Mouse (Mus musculus): ENCODE data around the gene Arid1b. TPM values are rescaled to one million over a fixed set of nuclear protein-coding genes. Genes with fewer than 3 reads are reported as not detected.
"Not testable (repeated sequence)": the region's sequence is repeated elsewhere in the genome, so short reads cannot be mapped to it uniquely, and the experiment has no call there.

Arid1b gene
- total and polyA plus RNA-seq, 3 experiments = 11.6 to 49.1 (median 32.4) TPM

- no peaks in the 10 kb centered on the region for H3K27me3 ChIP-seq (ENCODE audit: insufficient read depth, low read length)
- no peak overlapping the region for H3K4me3 ChIP-seq (ENCODE audit: low read depth, low read length)
- no peak for ATAC-seq (ENCODE audit: extremely low read depth, insufficient number of reproducible peaks, low FRiP score, poor library complexity, severe bottlenecking)
- H3K4me1 ChIP-seq (ENCODE audit: insufficient read depth, low read depth, low read length) = peaks cover 29% of the 10 kb centered on the region
- TF ChIP-seq GATA1 (IDR thresholded peaks at IDR 0.05; ENCODE audit: borderline replicate concordance, low read length) (no peak), TAL1 (conservative IDR thresholded peaks at IDR 0.05; ENCODE audit: low read depth, low read length) (no peak), GATA2 (IDR thresholded peaks at IDR 0.05; ENCODE audit: borderline replicate concordance, low read depth, low read length) (no peak), CTCF (IDR thresholded peaks at IDR 0.05; ENCODE audit: low read depth, low read length) (no peak), POLR2AphosphoS5 (IDR thresholded peaks at IDR 0.05; ENCODE audit: insufficient replicate concordance, low read depth, low read length) (no peak)
- DNase-seq (ENCODE audit: low spot score) = no peak
- H3K9me3 ChIP-seq (replicated peaks) = no peaks in the 10 kb centered on the region
- peaks cover 66% of the 10 kb centered on the region for H3K36me3 ChIP-seq (replicated peaks)
These were observed 113.4 kb downstream of the Arid1b start for GRCm38 (mm10) chr17:5107501-5107900.

- H3K27me3 ChIP-seq (ENCODE audit: insufficient read depth, low read length) = no peaks in the 10 kb centered on the region
- peaks cover 29% of the 10 kb centered on the region for H3K4me1 ChIP-seq (ENCODE audit: insufficient read depth, low read depth, low read length)
- TF ChIP-seq GATA1 (IDR thresholded peaks at IDR 0.05; ENCODE audit: borderline replicate concordance, low read length) (no peak), TAL1 (conservative IDR thresholded peaks at IDR 0.05; ENCODE audit: low read depth, low read length) (no peak), CTCF (IDR thresholded peaks at IDR 0.05; ENCODE audit: low read depth, low read length) (no peak), POLR2AphosphoS5 (IDR thresholded peaks at IDR 0.05; ENCODE audit: insufficient replicate concordance, low read depth, low read length) (no peak), GATA2 (IDR thresholded peaks at IDR 0.05; ENCODE audit: borderline replicate concordance, low read depth, low read length) (no peak)
- ATAC-seq (ENCODE audit: extremely low read depth, insufficient number of reproducible peaks, low FRiP score, poor library complexity, severe bottlenecking) (no peak), DNase-seq (ENCODE audit: low spot score) (no peak)
- H3K9me3 ChIP-seq (replicated peaks) = no peaks in the 10 kb centered on the region
- H3K36me3 ChIP-seq (replicated peaks) = peaks cover 68% of the 10 kb centered on the region
- no peak overlapping the region for H3K4me3 ChIP-seq (ENCODE audit: low read depth, low read length)
These were observed 113.9 kb downstream of the Arid1b start for GRCm38 (mm10) chr17:5108022-5108421.

- no peak for DNase-seq (ENCODE audit: low spot score)
- peaks cover 71% of the 10 kb centered on the region for H3K36me3 ChIP-seq (replicated peaks)
- ATAC-seq (ENCODE audit: extremely low read depth, insufficient number of reproducible peaks, low FRiP score, poor library complexity, severe bottlenecking) = peak; percentile 15; the same call in 1 of the 2 replicates
- H3K4me1 ChIP-seq (ENCODE audit: insufficient read depth, low read depth, low read length) = peaks cover 29% of the 10 kb centered on the region
- H3K4me3 ChIP-seq (ENCODE audit: low read depth, low read length) = no peak overlapping the region
- H3K27me3 ChIP-seq (ENCODE audit: insufficient read depth, low read length) = no peaks in the 10 kb centered on the region
- no peaks in the 10 kb centered on the region for H3K9me3 ChIP-seq (replicated peaks)
- TF ChIP-seq GATA2 (IDR thresholded peaks at IDR 0.05; ENCODE audit: borderline replicate concordance, low read depth, low read length) (no peak), POLR2AphosphoS5 (IDR thresholded peaks at IDR 0.05; ENCODE audit: insufficient replicate concordance, low read depth, low read length) (no peak), CTCF (IDR thresholded peaks at IDR 0.05; ENCODE audit: low read depth, low read length) (no peak), GATA1 (IDR thresholded peaks at IDR 0.05; ENCODE audit: borderline replicate concordance, low read length) (no peak), TAL1 (conservative IDR thresholded peaks at IDR 0.05; ENCODE audit: low read depth, low read length) (no peak)
These were observed 114.5 kb downstream of the Arid1b start for GRCm38 (mm10) chr17:5108546-5109142.

GRCm38 (mm10) chr17:5109343-5109742, 115.2 kb downstream of the Arid1b start:
- DNase-seq (ENCODE audit: low spot score) (no peak), ATAC-seq (ENCODE audit: extremely low read depth, insufficient number of reproducible peaks, low FRiP score, poor library complexity, severe bottlenecking) (no peak)
- Histone ChIP-seq H3K9me3 (replicated peaks) (no peaks in the 10 kb centered on the region), H3K4me1 (ENCODE audit: insufficient read depth, low read depth, low read length) (peaks cover 29% of the 10 kb centered on the region), H3K36me3 (replicated peaks) (peaks cover 67% of the 10 kb centered on the region), H3K4me3 (ENCODE audit: low read depth, low read length) (no peak overlapping the region), H3K27me3 (ENCODE audit: insufficient read depth, low read length) (no peaks in the 10 kb centered on the region)
- no peak for TF ChIP-seq CTCF (IDR thresholded peaks at IDR 0.05; ENCODE audit: low read depth, low read length)
- TF ChIP-seq GATA1 (IDR thresholded peaks at IDR 0.05; ENCODE audit: borderline replicate concordance, low read length) = no peak
- TF ChIP-seq TAL1 (conservative IDR thresholded peaks at IDR 0.05; ENCODE audit: low read depth, low read length) = no peak
- no peak for TF ChIP-seq GATA2 (IDR thresholded peaks at IDR 0.05; ENCODE audit: borderline replicate concordance, low read depth, low read length)
- TF ChIP-seq POLR2AphosphoS5 (IDR thresholded peaks at IDR 0.05; ENCODE audit: insufficient replicate concordance, low read depth, low read length) = no peak

GRCm38 (mm10) chr17:5110159-5110558, 116.0 kb downstream of the Arid1b start:
- no peaks in the 10 kb centered on the region for H3K9me3 ChIP-seq (replicated peaks)
- H3K36me3 ChIP-seq (replicated peaks) = peaks cover 61% of the 10 kb centered on the region
- H3K4me1 ChIP-seq (ENCODE audit: insufficient read depth, low read depth, low read length) = peaks cover 29% of the 10 kb centered on the region
- H3K4me3 ChIP-seq (ENCODE audit: low read depth, low read length) = no peak overlapping the region
- no peak for DNase-seq (ENCODE audit: low spot score)
- no peak for TF ChIP-seq POLR2AphosphoS5 (IDR thresholded peaks at IDR 0.05; ENCODE audit: insufficient replicate concordance, low read depth, low read length)
- TF ChIP-seq TAL1 (conservative IDR thresholded peaks at IDR 0.05; ENCODE audit: low read depth, low read length) = no peak
- no peak for TF ChIP-seq CTCF (IDR thresholded peaks at IDR 0.05; ENCODE audit: low read depth, low read length)
- TF ChIP-seq GATA1 (IDR thresholded peaks at IDR 0.05; ENCODE audit: borderline replicate concordance, low read length) = no peak
- TF ChIP-seq GATA2 (IDR thresholded peaks at IDR 0.05; ENCODE audit: borderline replicate concordance, low read depth, low read length) = no peak
- no peaks in the 10 kb centered on the region for H3K27me3 ChIP-seq (ENCODE audit: insufficient read depth, low read length)
- no peak for ATAC-seq (ENCODE audit: extremely low read depth, insufficient number of reproducible peaks, low FRiP score, poor library complexity, severe bottlenecking)

GRCm38 (mm10) chr17:5110981-5111380, 116.8 kb downstream of the Arid1b start:
- not testable (repeated sequence) for H3K9me3 ChIP-seq (replicated peaks); ATAC-seq (ENCODE audit: extremely low read depth, insufficient number of reproducible peaks, low FRiP score, poor library complexity, severe bottlenecking); H3K4me3 ChIP-seq (ENCODE audit: low read depth, low read length); DNase-seq (ENCODE audit: low spot score); H3K27me3 ChIP-seq (ENCODE audit: insufficient read depth, low read length)
- peaks cover 29% of the 10 kb centered on the region for H3K4me1 ChIP-seq (ENCODE audit: insufficient read depth, low read depth, low read length)
- H3K36me3 ChIP-seq (replicated peaks) = peaks cover 58% of the 10 kb centered on the region
